Mouse (Mus musculus): ENCODE data around the gene Gucy2g.

The Gucy2g gene

GRCm38 (mm10) chr19:55241186-55241645 lies at the start of gene Gucy2g:
TSS of gene Gucy2g (minus strand) at chr19:55241236.
- DNase-seq: no peak

GRCm38 (mm10) chr19:55288974-55289373 lies 47.9 kb upstream of the Gucy2g start:
- no peak for DNase-seq

- DNase-seq: no peak
Observed at GRCm38 (mm10) chr19:55286034-55286433, 45.0 kb upstream of the Gucy2g start.

GRCm38 (mm10) chr19:55284093-55284492 lies 43.1 kb upstream of the Gucy2g start:
- peak; percentile 81 for DNase-seq

- DNase-seq: no peak
Observed at GRCm38 (mm10) chr19:55276770-55277169, 35.7 kb upstream of the Gucy2g start.

GRCm38 (mm10) chr19:55276100-55276499 lies 35.1 kb upstream of the Gucy2g start:
- DNase-seq: no peak

- DNase-seq: peak; percentile 58
Observed at GRCm38 (mm10) chr19:55273340-55273739, 32.3 kb upstream of the Gucy2g start.

GRCm38 (mm10) chr19:55271448-55271847 lies 30.4 kb upstream of the Gucy2g start:
- peak; percentile 56 for DNase-seq

- no peak for DNase-seq
Observed at GRCm38 (mm10) chr19:55269051-55269450, 28.0 kb upstream of the Gucy2g start.

- no peak for DNase-seq
Observed at GRCm38 (mm10) chr19:55268150-55268549, 27.1 kb upstream of the Gucy2g start.

GRCm38 (mm10) chr19:55266786-55267185 lies 25.8 kb upstream of the Gucy2g start:
- no peak for DNase-seq

- DNase-seq: no peak
Observed at GRCm38 (mm10) chr19:55265269-55265668, 24.2 kb upstream of the Gucy2g start.

GRCm38 (mm10) chr19:55260389-55261184 lies 19.6 kb upstream of the Gucy2g start:
- DNase-seq: no peak

- DNase-seq: no peak
Observed at GRCm38 (mm10) chr19:55258514-55258913, 17.5 kb upstream of the Gucy2g start.

GRCm38 (mm10) chr19:55257656-55258375 lies 16.8 kb upstream of the Gucy2g start:
- peak; percentile 40 for DNase-seq

- no peak for DNase-seq
Observed at GRCm38 (mm10) chr19:55256156-55256555, 15.1 kb upstream of the Gucy2g start.

- peak; percentile 81 for DNase-seq
Observed at GRCm38 (mm10) chr19:55254513-55255016, 13.5 kb upstream of the Gucy2g start.

- DNase-seq: peak; percentile 75
Observed at GRCm38 (mm10) chr19:55253570-55254441, 12.8 kb upstream of the Gucy2g start.

GRCm38 (mm10) chr19:55253239-55253569 lies 12.2 kb upstream of the Gucy2g start:
- DNase-seq: peak; percentile 9

GRCm38 (mm10) chr19:55251383-55252124 lies 10.5 kb upstream of the Gucy2g start, which contains the start of gene Acsl5:
TSS of gene Acsl5 (plus strand) at chr19:55251938.
- DNase-seq: no peak

- no peak for DNase-seq
Observed at GRCm38 (mm10) chr19:55250451-55250850, 9.4 kb upstream of the Gucy2g start.

- peak; percentile 32 for DNase-seq
Observed at GRCm38 (mm10) chr19:55247991-55248520, 7.0 kb upstream of the Gucy2g start.
